Mouse (Mus musculus) stomach, postnatal 0 days (tissue): ENCODE measurements around the gene Wwox.

Experiments
- CTCF ChIP-seq: IDR thresholded peaks from 2 replicates; pipeline ENCODE4 v1.5.1; 2016; ENCODE audit warnings: antibody characterized with exemption, low read depth, mild to moderate bottlenecking, moderate library complexity
- EP300 ChIP-seq: optimal IDR thresholded peaks from 2 replicates; pipeline ENCODE3; 2016; ENCODE audit warnings: antibody characterized with exemption

GRCm38 (mm10) chr8:115070225-115070624 is 630.8 kb downstream of the Wwox start:
- TF ChIP-seq CTCF (no peak), EP300 (no peak)
